9 mouse cellular contexts compared by ENCODE assay signal in genomic region chr1:177323366-177323765, GRCm38 (mm10).
A peak's percentile ranks its signal among the peaks of the same experiment; 100 is the strongest.
DNase-seq lines count a peak whose midpoint lies in the region; ATAC-seq lines count a peak whose summit lies in the region.
"Had no signal": no experiment of that assay in that cellular context is flagged by ENCODE, and none has a peak within 500 bp of the region (broad histone marks: within the 10 kb centered on the region; RNA-seq: fewer than 3 reads in every experiment).

No protein-coding gene starts in this region.

- peak overlapping the region; percentile 64; the same call in 1 of the 2 replicates for H3K4me2 ChIP-seq in liver, embryonic 11.5 days
- peak overlapping the region; percentile 80 for H3K4me2 ChIP-seq in forebrain, embryonic 13.5 days
- peak overlapping the region; percentile 55 for H3K4me2 ChIP-seq in neural tube, embryonic 14.5 days (ENCODE audit: low read depth, low read length)

- H3K9me3 ChIP-seq in liver, embryonic 11.5 days (ENCODE audit: control insufficient read depth, low read length): no peaks in the 10 kb centered on the region
- H3K9me3 ChIP-seq in forebrain, embryonic 13.5 days (replicated peaks): 0 out of 2 replicates have a peak, but pooled peaks cover 5% of the 10 kb centered on the region
- H3K9me3 ChIP-seq in limb, embryonic 10.5 days (replicated peaks): no peaks in the 10 kb centered on the region
- no peaks in the 10 kb centered on the region; the same call in 1 of the 2 replicates for H3K9me3 ChIP-seq in neural tube, embryonic 14.5 days (ENCODE audit: control insufficient read depth, low read length)

- DNase-seq in liver, embryonic 11.5 days (ENCODE audit: low spot score): no peak
- DNase-seq in liver: no peak
- DNase-seq in limb, embryonic 10.5 days (ENCODE audit: low spot score): no peak
- no peak for DNase-seq in frontal cortex, postnatal 14 days (ENCODE audit: low spot score in 2 of 2)
- no peak for DNase-seq in gastrocnemius, postnatal 36 days
- DNase-seq in kidney, adult 8-10 months: no peak

- H3K36me3 ChIP-seq in liver, embryonic 11.5 days (ENCODE audit: control insufficient read depth, insufficient read depth, low read length): no peaks in the 10 kb centered on the region
- no peaks in the 10 kb centered on the region for H3K36me3 ChIP-seq in forebrain, embryonic 13.5 days (ENCODE audit: poor library complexity, severe bottlenecking)
- no peaks in the 10 kb centered on the region for H3K36me3 ChIP-seq in limb, embryonic 10.5 days
- H3K36me3 ChIP-seq in neural tube, embryonic 14.5 days (ENCODE audit: control insufficient read depth, insufficient read depth, low read length): no peaks in the 10 kb centered on the region

- 60% methylated on average over 4 of the region's 4 CpGs for WGBS in liver, embryonic 11.5 days
- WGBS in forebrain, embryonic 13.5 days: 33% methylated on average over 4 of the region's 4 CpGs
- 48% methylated on average over 4 of the region's 4 CpGs for WGBS in limb, embryonic 10.5 days
- WGBS in neural tube, embryonic 14.5 days: 57% methylated on average over 4 of the region's 4 CpGs

- no peak overlapping the region for H3K9ac ChIP-seq in liver, embryonic 11.5 days (ENCODE audit: low read depth, low read length)
- H3K9ac ChIP-seq in forebrain, embryonic 13.5 days: peak overlapping the region; percentile 71; the same call in 1 of the 2 replicates
- no peak overlapping the region for H3K9ac ChIP-seq in neural tube, embryonic 14.5 days (replicated peaks; ENCODE audit: low read depth, low read length)

- intact Hi-C loops in gastrocnemius, postnatal 36 days (cut with DNase I): no loop called here

- no peak overlapping the region for H3K27ac ChIP-seq in liver, embryonic 11.5 days (ENCODE audit: low read depth, low read length)
- H3K27ac ChIP-seq in forebrain, embryonic 13.5 days: peak overlapping the region; percentile 62
- H3K27ac ChIP-seq in limb, embryonic 10.5 days: no peak overlapping the region; the same call in 1 of the 2 replicates
- no peak overlapping the region for H3K27ac ChIP-seq in neural tube, embryonic 14.5 days (ENCODE audit: low read depth, low read length)

- no peaks in the 10 kb centered on the region; the same call in 1 of the 2 replicates for H3K27me3 ChIP-seq in liver, embryonic 11.5 days (replicated peaks; ENCODE audit: control insufficient read depth, insufficient read depth, low read length)
- no peaks in the 10 kb centered on the region for H3K27me3 ChIP-seq in forebrain, embryonic 13.5 days
- 0 out of 2 replicates have a peak, but pooled peaks cover 9% of the 10 kb centered on the region for H3K27me3 ChIP-seq in limb, embryonic 10.5 days (ENCODE audit: low read depth, poor library complexity, severe bottlenecking)
- H3K27me3 ChIP-seq in neural tube, embryonic 14.5 days (ENCODE audit: control insufficient read depth, insufficient read depth, low read length): no peaks in the 10 kb centered on the region

- H3K4me1 ChIP-seq in liver, embryonic 11.5 days (replicated peaks; ENCODE audit: control insufficient read depth, insufficient read depth, low read length): no peaks in the 10 kb centered on the region
- peaks cover 17% of the 10 kb centered on the region for H3K4me1 ChIP-seq in forebrain, embryonic 13.5 days
- peaks cover 18% of the 10 kb centered on the region for H3K4me1 ChIP-seq in limb, embryonic 10.5 days
- no peaks in the 10 kb centered on the region for H3K4me1 ChIP-seq in neural tube, embryonic 14.5 days (ENCODE audit: control insufficient read depth, insufficient read depth, low read length)

- H3K4me3 ChIP-seq in liver, embryonic 11.5 days (ENCODE audit: low read depth, low read length): no peak overlapping the region
- H3K4me3 ChIP-seq in forebrain, embryonic 13.5 days: peak overlapping the region; percentile 51
- H3K4me3 ChIP-seq in limb, embryonic 10.5 days: peak overlapping the region; percentile 67
- peak overlapping the region; percentile 32; the same call in 1 of the 2 replicates for H3K4me3 ChIP-seq in neural tube, embryonic 14.5 days (ENCODE audit: low read depth, low read length)

- no peak for ATAC-seq in liver, embryonic 11.5 days (replicated peaks; ENCODE audit: low FRiP score)
- ATAC-seq in forebrain, embryonic 13.5 days: no peak
- ATAC-seq in neural tube, embryonic 14.5 days (ENCODE audit: low read depth): no peak
- ATAC-seq: Patski had no signal
